Mouse (Mus musculus) intestine, postnatal 0 days (tissue): ENCODE data around the gene Col15a1. TPM values are rescaled to one million over a fixed set of nuclear protein-coding genes. Genes with fewer than 3 reads are reported as not detected.

ENCODE experiments used
- ATAC-seq: fragments of 200-750 bp; cut with Nextera tagmentation; 2 replicates; pipeline ENCODE4 v1.8.0; 2017; ENCODE audit warnings: mild to moderate bottlenecking, moderate TSS enrichment, moderate library complexity
- H3K27ac ChIP-seq: fragments of 300-500 bp; sonication (generic); 2 replicates; pipeline ENCODE4 v1.5.1; 2014; ENCODE audit warnings: mild to moderate bottlenecking, low read depth, low read length, moderate library complexity
- H3K27me3 ChIP-seq: fragments of 300-500 bp; sonication (generic); replicated peaks from 2 replicates; pipeline ENCODE4 v1.6.1; 2014; ENCODE audit warnings: low read length, mixed read lengths; ENCODE audit not compliant: control insufficient read depth, insufficient read depth
- H3K36me3 ChIP-seq: fragments of 300-500 bp; sonication (generic); 2 replicates; pipeline ENCODE4 v1.6.1; 2014; ENCODE audit warnings: mild to moderate bottlenecking, moderate library complexity; ENCODE audit not compliant: control insufficient read depth, insufficient read depth
- H3K4me1 ChIP-seq: fragments of 300-500 bp; sonication (generic); replicated peaks from 2 replicates; pipeline ENCODE4 v1.6.1; 2014; ENCODE audit warnings: antibody characterized with exemption, low read length, mixed read lengths; ENCODE audit not compliant: control insufficient read depth, insufficient read depth
- H3K4me2 ChIP-seq: fragments of 300-500 bp; sonication (generic); replicated peaks from 2 replicates; pipeline ENCODE4 v1.6.1; 2014; ENCODE audit warnings: low read depth, mild to moderate bottlenecking, moderate library complexity
- H3K4me3 ChIP-seq: fragments of 300-500 bp; sonication (generic); 2 replicates; pipeline ENCODE4 v1.5.1; 2014; ENCODE audit warnings: low read depth, low read length
- H3K9ac ChIP-seq: fragments of 300-500 bp; sonication (generic); 2 replicates; pipeline ENCODE4 v1.6.1; 2014; ENCODE audit warnings: mild to moderate bottlenecking, low read depth, low read length
- H3K9me3 ChIP-seq: fragments of 300-500 bp; sonication (generic); 2 replicates; pipeline ENCODE4 v1.6.1; 2016; ENCODE audit warnings: mixed run types; ENCODE audit not compliant: control insufficient read depth
- CTCF ChIP-seq: sonication (generic); IDR thresholded peaks from 2 replicates; pipeline ENCODE4 v1.5.1; 2016; ENCODE audit warnings: low read depth, mild to moderate bottlenecking, control low read depth, antibody characterized with exemption, moderate library complexity
- WGBS: fragments of 180-500 bp; shearing (Covaris S2); extraction: QIAGEN DNeasy Blood & Tissue Kit; methylation state at CpG from one replicate; pipeline ENCODE4 v1.1.7; 2014; 5-methylcytosine and 5-hydroxymethylcytosine counted together
- polyA plus RNA-seq: library from polyadenylated mRNA; unstranded; fragments of >200 nt; fragmentation: Nextera tagmentation; extraction: Ambion mirVana; gene quantifications from 2 replicates; pipeline ENCODE4 v1.2.1, GENCODE M21; 2015

Gene Col15a1
- polyA plus RNA-seq, 1 experiment from 2014 or later: 13.1 TPM

DNA sequence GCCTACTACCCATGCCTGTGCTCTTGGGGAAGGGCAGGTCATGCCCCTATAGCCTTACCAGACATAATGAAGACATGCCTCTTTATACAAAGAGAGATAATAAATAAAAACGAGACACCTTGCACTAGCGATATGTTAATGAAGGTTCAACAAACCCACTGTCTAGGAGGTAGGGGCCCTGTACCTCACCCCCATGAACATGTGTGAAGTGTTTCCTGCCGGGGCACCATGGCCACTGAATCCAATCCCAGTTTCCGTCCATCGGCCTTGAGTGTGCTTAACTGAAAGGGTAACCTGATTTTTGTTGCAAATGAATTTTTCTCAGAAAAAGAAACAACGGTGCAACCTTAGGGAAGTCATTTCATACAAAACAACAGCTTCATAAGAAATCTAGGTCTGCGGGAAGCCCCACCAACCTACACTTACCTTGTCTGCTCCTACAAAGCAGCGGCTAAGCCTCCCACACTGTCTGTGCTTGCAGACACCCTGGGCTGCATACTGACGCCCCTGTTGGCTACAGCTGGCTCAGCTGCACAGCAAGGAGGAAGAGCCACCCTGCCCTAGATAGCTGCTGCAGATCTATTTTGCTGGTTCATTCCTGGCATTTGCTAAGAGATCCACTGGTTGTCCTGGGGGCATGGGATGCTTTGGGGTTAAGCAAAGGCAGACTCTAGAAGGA lies 64.6 kb downstream of the Col15a1 start:
- no peak overlapping the region for H3K9ac ChIP-seq
- no peaks in the 10 kb centered on the region for H3K4me1 ChIP-seq
- H3K27me3 ChIP-seq: no peaks in the 10 kb centered on the region
- ATAC-seq: no peak
- H3K4me2 ChIP-seq: no peak overlapping the region
- no peak for TF ChIP-seq CTCF
- no peak overlapping the region for H3K27ac ChIP-seq
- no peaks in the 10 kb centered on the region for H3K9me3 ChIP-seq
- H3K36me3 ChIP-seq: no peaks in the 10 kb centered on the region
- WGBS: 82% methylated on average over 9 of the region's 9 CpGs
- no peak overlapping the region for H3K4me3 ChIP-seq

DNA sequence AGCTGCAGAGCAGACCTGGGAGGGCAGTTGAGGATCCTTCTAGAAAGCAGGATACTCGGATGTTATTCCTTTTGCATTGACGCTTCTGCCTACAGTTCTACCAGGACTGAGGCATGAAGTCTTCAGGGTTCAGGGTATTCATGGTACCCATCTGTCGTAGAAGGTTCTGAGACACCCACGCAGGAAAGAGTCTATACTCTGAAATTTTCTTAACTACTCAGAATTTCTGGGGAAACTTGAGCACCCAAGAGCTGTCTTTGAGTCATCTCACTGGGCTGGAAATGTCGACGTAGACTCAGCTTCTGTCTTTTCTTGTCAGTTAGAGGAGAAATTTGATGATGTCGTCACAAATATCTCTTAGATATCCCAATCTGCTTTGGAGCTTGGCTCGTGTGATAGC lies 65.8 kb downstream of the Col15a1 start:
- Histone ChIP-seq H3K4me2 (no peak overlapping the region), H3K9ac (no peak overlapping the region), H3K4me3 (no peak overlapping the region), H3K27ac (no peak overlapping the region), H3K9me3 (no peaks in the 10 kb centered on the region), H3K36me3 (no peaks in the 10 kb centered on the region), H3K27me3 (no peaks in the 10 kb centered on the region), H3K4me1 (no peaks in the 10 kb centered on the region)
- no peak for TF ChIP-seq CTCF
- no peak for ATAC-seq
- 89% methylated on average over 8 of the region's 8 CpGs for WGBS

GRCm38 (mm10) chr4:47274911-47275310 lies 67.0 kb downstream of the Col15a1 start:
- Histone ChIP-seq H3K36me3 (no peaks in the 10 kb centered on the region), H3K4me1 (no peaks in the 10 kb centered on the region), H3K27ac (no peak overlapping the region), H3K27me3 (no peaks in the 10 kb centered on the region), H3K4me2 (no peak overlapping the region), H3K4me3 (no peak overlapping the region), H3K9ac (no peak overlapping the region), H3K9me3 (no peaks in the 10 kb centered on the region)
- no peak for ATAC-seq
- WGBS: 79% methylated on average over 2 of the region's 2 CpGs
- TF ChIP-seq CTCF: no peak

- TF ChIP-seq CTCF: no peak
- Histone ChIP-seq H3K9ac (no peak overlapping the region), H3K4me1 (no peaks in the 10 kb centered on the region), H3K4me2 (no peak overlapping the region; the same call in 1 of the 2 replicates), H3K27ac (no peak overlapping the region), H3K36me3 (no peaks in the 10 kb centered on the region; the same call in 1 of the 2 replicates), H3K4me3 (no peak overlapping the region), H3K9me3 (no peaks in the 10 kb centered on the region), H3K27me3 (no peaks in the 10 kb centered on the region)
- peak; percentile 70 for ATAC-seq
- 58% methylated on average over 6 of the region's 6 CpGs for WGBS
These were observed 70.4 kb downstream of the Col15a1 start for GRCm38 (mm10) chr4:47278397-47278796.

DNA sequence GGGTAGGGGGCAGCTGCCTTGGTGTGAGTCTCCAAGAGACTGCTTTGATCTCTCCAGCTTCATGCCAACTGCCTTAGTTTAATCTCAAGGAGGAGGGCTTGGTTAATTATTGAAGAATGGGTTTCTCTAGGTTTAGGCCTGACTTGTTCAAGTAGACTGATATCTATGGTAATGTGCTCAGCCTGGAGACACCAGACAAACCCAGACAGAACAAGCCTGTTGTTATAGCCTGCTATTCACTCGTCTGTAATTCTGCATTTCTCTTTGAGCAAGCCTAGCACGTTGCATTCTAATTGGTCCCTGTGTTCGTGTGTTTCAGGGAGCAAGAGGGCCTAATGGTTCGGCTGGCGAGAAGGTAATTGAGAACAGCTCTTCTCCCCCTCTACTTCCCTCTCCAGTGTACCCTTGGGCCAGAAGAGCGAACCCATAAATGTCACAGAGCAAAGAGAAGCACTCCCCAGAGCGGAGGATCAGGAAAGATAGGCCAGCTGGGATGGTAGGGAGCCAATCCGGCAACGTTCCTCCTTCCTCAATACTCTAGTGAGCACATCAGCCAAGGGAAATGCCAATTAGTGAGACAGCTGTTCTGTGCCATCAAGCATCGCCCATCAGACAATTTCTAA lies 71.2 kb downstream of the Col15a1 start:
- Histone ChIP-seq H3K27ac (no peak overlapping the region), H3K9me3 (no peaks in the 10 kb centered on the region), H3K4me3 (no peak overlapping the region), H3K27me3 (no peaks in the 10 kb centered on the region), H3K9ac (no peak overlapping the region), H3K36me3 (no peaks in the 10 kb centered on the region; the same call in 1 of the 2 replicates), H3K4me2 (no peak overlapping the region), H3K4me1 (no peaks in the 10 kb centered on the region)
- TF ChIP-seq CTCF: no peak
- no peak for ATAC-seq
- 53% methylated on average over 10 of the region's 10 CpGs for WGBS

DNA sequence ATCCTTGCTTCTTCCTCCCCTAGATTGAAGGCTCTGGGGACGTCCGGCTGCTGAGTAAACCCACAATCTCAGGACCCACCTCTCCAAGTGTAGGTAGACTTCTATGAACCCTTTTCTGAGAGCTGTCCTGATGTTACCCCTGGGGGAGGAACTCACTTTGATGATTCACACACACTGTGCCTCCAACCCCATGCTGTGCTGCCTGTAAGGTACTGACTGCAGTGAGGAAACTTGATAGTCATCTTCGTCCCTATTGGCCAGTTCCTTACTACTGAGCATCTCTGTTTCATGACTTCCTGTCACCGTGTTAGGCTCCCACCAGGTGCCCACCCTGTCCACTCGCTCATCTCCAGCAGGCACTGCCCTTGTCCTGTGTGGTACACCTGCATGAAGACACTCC lies 72.2 kb downstream of the Col15a1 start:
- Histone ChIP-seq H3K4me2 (no peak overlapping the region), H3K4me3 (no peak overlapping the region), H3K27me3 (no peaks in the 10 kb centered on the region), H3K4me1 (0 out of 2 replicates have a peak, but pooled peaks cover 5% of the 10 kb centered on the region), H3K9ac (no peak overlapping the region), H3K36me3 (no peaks in the 10 kb centered on the region; the same call in 1 of the 2 replicates), H3K27ac (no peak overlapping the region), H3K9me3 (no peaks in the 10 kb centered on the region)
- 87% methylated on average over 5 of the region's 5 CpGs for WGBS
- ATAC-seq: no peak
- TF ChIP-seq CTCF: no peak
